Mouse (Mus musculus): Measurements from ENCODE around the gene Etv5.

Gene Etv5

DNA sequence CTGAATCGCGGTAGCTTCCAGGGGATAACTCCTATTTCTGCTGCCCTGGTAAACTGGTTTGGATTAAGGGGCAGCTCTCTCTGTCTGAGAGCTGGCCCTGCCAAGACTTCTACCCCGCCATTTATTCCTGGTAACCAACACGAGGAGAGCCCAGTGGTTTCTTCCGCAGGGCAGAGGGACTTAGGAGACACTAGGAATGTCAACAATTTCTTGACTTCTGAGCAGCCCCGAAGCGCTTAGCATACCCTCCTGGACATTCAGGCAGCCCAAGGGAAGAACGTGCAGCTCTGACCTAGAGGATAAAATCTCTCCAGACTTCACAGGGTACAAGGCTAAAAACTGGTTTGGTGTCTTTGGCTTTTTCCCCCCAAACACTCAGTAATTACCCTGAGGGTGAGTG, 10.1 kb downstream of the Etv5 start:
- DNase-seq (ENCODE audit: low spot score): peak; percentile 70

DNA sequence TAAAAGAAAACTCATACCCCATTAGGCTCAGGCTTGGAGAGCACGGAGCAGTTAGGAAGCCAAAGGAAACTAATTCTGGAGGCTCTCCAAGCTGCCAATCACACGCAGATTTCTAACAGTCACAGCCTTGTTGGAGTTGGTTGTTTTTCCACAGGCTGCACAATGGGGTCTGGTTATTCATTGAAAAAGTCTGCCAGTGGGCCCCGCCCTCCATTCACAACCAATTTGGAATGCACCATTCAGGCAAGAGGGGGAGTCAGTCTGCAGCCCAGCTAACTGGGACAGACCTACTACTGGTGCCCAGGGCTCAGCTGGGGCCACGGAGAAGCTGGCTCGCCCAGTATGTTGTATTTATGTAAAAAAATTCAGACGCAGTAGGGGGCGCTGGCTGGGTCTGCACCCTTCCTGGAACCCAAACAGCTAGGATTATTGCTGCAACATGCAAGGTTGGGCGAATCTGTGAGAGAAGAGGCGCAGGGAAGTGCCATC, 10.6 kb downstream of the Etv5 start:
- peak; percentile 94 for DNase-seq (ENCODE audit: low spot score)

DNA sequence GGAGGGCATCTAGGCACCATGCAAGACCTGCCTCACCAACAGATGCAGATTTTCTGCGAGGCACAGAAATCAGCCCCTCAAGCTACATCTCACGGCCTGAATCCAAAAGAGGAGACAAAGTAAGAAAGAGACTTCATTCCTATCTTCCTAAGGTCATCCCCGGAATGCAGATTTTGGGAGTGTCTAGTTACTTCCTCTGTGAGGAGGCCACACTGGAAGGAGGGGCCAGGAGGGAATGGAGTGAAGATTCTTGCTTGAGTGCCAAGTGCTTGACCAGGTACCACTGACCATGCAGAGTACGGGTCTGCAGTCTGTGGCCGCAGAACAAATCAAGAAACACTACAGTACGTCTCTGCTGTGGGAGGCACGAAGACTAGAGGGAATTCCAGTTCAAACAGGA, 12.7 kb downstream of the Etv5 start:
- no peak for DNase-seq (ENCODE audit: low spot score)

DNA sequence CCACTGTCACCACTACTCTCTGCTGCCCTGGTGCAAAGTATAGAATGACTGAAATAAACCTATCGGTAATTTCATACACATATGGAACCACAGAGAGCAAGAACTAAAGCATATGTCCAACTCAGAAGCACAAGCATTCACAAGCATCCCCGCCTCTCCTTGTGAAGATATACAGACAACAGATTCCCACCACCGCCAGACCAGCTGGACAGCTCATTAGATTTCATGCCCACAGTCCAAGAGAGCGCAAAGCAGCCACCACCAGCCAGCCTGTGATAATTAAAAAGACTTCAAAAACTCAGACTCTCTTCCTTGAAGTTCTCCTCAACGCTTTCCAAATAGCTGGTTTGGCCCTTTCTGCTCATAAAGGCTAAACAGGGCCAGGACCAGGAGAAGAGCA, 17.3 kb downstream of the Etv5 start:
- no peak for DNase-seq (ENCODE audit: low spot score)

DNA sequence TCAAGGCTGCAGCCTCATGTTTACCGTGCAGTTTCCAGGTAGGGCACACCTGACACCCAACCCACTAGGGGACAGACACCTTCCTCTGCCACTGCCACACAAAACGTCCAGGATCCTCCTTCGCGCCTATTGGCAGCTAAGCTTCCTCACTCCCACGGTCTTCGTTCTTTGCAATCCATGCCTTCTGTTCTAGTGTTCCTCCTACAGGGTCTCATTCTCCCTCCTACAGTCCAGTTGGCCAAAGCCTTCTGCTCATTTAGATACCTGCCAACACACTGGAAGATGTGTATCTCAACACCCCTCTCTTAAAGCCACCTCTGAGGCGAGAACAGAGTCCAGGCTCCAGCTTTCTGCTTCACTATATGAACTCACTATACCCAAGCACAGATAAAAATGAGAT, 21.6 kb downstream of the Etv5 start:
- DNase-seq (ENCODE audit: low spot score): no peak

DNA sequence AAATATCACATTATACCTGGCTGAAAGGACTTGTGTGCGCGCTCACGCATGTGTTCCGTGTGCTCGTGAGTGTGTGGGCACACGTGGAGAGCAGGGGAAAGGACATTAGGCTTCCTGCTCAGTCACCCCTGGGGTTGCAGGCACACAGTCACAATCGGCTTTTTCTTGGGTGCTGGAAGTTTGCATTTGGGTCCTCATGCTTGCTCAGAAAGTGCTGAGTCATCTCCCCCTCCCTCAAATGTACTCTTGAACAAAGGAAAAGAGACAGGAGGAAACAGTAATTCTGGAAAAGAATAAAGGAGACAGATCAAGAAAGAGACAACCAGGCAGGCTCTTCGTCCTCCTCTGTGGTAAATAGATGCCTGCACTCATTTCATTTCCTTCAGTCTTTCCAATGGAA, 22.5 kb downstream of the Etv5 start:
- DNase-seq (ENCODE audit: low spot score): no peak

DNA sequence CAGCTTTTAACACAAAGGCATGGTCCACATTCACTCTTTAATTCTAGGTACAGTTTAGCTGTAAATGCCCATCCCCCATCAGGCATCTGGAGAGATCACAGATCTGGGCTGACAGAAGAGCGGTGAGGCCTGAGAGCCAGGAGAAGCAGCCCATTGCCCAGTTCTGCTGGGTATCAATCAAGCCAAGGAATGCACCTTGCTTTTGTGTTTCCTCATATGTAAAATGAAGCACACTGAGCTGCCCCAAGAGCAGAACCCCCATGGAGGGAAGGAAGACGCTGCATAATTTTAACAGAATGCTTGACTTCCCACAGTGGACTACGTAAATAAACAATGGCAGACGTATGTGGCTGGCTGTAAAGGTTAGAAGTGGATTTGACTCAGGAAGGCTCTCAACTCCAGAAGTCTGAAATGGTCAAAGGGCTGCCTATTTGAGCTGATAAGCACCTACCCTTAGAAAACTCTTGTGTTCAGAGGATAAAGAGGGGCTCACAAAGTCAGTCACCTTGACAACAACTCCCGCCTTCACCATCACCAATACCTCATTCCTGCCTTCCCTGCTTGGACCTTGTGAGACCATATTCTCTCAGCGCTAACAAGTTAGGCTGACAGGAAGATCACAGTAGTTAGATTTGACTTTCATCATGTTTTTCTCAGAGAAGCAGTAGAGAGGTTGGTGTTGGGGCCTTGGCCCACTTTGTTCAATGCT, 23.2 kb downstream of the Etv5 start:
- no peak for DNase-seq (ENCODE audit: low spot score)

DNA sequence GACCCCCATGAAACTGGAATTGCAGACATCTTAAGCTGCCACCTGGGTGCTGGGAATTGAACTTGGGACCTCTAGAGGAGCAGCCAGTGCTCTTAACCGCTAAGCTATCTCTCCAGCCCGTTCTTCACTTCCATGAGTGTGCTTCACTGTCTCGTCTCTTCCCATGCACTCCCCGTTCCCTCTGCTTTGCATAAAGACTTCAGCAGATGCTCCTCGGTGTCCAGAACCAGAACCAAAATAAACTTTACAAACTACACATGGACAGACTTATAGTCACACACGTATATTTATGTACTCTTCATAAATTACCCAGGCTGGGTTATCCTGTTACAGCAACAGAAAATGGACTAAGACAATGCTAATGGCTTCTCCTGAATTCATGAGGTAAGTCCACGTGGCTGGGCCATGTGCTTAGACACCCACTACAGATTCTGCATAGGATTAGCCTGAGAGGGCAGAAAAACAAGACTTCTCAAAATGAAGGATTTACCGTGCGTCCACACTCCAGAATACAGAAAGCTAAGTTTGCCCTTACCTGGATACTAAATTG, 25.2 kb downstream of the Etv5 start:
- DNase-seq (ENCODE audit: low spot score): no peak

DNA sequence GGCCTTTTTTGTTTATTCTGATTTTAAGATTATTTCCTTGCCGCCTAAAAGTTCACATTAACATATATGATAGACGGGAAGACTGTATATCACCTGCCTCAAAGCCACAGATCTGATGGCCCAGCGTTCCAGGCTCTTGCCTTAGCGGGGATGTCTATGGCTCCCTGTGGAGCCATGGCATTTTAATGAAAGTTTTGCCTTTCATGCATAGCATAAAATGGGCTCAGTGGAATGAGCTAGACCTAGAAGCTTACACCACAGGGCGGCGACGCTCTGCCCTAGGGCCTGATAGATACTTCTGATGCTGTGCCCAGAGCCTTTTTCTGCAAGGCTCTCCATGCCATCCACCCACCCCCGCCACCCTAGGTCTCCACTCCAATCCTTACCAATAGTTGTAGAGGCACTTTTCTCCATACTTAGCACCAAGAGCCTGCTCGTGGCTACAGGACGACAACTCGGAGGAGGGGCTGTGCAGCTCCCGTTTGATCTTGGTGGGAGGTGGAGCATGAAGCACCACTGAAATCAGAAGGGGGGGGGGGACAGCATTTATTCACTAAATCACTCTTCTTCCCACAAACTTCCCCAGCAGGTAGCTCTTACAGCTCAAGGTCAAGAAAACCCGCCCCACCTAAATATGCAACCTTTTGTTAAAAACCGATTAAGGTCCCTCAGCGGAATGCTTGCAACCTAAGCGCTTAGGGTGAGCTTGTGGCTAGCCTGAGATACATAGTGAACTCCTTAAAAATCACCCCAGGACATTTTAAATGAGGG, 26.9 kb downstream of the Etv5 start:
- DNase-seq (ENCODE audit: low spot score): no peak

DNA sequence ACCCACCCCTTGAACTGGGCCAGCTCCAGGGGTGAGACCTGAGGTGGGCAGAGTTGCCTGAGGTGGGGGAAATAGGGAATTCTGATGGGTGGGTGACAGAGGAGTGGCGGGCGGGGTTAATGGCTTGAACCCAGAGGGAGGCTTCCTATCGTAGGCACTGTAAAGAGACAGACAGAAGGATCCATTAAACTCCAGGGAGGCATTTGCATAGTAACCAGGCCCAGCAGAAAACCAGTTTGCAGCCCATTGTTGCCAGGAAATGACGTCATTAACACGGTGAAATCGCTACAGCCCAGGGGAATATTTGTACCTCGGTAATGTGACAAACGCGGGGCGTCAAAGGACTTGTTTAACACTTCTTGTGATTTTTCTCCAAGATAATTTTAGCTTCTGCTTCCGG, 27.8 kb downstream of the Etv5 start:
- no peak for DNase-seq (ENCODE audit: low spot score)

DNA sequence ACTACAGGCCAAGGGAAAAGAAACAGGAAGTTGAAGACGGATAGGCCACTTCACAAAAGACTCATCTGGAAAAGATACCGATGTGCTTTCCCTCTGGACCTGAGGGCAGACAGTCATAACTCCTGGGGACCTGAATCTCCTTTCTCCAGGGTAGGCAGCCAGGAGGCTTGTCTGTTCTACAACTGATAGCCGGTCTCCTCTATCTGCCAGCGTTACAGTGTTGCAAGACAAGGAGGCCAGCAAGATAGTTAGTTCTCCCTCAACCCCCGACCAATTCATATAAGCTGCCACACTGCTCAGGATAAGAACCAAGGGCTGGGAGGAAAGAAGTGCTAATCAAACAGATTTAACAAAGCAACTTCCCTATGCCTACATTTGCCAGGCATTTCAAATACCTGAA, 29.5 kb downstream of the Etv5 start:
- no peak for DNase-seq (ENCODE audit: low spot score)

DNA sequence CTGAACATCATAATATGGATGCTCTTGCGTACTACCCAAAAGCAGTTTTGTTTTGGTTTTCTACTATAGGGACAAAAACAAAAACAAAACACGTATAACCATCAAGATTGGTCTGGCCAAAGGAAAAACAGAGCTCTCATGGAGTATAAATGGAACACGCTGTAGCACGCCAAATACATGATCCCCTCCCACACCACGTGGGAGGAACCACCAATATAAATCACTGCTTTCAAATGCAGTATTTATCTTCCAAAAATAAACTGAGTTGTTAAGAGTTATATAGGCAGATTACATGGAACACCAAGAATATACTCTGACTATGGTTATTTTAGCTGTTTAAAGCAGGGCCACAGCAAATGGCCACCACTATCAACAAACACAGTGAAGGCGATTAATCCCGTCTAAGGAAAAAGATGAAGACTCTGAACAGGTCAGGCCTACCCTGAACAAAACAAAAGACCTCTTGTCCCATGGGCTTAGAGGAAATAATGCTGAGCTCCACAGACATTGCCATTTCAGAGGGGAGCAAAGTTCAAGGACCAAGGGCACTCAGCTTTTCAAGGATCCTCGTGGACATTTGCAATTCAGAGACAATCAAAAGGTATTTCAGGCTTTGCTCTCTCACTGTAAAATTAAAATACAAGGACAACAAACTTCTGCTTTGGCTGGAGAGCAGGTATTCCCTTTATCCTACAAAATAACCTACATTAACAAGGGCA, 30.7 kb downstream of the Etv5 start:
- no peak for DNase-seq (ENCODE audit: low spot score)

DNA sequence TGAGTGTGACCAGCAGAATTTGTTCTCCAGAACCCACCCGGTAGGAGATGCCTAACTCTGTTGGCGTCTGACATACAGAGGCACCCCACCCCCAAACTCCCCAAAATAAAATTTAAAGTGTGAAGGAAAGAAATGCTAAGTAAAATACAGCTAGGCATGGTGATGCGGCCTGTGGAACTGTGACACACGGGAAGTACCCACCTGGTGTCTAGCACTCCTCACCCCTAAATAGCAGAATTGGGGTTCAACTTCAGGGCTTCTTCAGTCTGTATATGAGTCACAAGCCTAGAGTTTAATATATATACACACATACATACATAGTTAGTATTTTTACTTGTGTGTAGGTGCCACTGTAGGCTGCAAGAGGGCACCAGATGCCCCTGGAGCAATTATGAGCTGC, 32.8 kb downstream of the Etv5 start:
- DNase-seq (ENCODE audit: low spot score): no peak

DNA sequence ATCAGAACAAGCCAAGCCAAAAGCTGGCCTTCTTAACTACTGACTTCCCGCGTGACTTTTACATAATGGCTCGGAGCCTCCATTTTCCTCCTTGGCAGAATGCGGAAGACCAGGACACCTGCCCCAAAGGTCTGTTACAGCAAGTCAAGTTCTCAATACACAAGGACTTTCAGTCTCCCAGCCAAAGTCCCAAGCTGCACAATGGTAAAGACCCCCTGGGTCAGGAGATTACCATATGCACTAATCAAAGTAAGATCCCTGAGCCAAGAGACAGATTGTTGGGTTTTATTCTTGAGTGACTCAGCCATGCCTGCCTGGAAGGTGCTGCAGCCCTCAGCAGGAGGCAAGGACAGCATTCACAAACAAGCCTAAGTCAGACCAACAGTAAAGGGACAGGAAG, 33.5 kb downstream of the Etv5 start:
- no peak for DNase-seq (ENCODE audit: low spot score)

DNA sequence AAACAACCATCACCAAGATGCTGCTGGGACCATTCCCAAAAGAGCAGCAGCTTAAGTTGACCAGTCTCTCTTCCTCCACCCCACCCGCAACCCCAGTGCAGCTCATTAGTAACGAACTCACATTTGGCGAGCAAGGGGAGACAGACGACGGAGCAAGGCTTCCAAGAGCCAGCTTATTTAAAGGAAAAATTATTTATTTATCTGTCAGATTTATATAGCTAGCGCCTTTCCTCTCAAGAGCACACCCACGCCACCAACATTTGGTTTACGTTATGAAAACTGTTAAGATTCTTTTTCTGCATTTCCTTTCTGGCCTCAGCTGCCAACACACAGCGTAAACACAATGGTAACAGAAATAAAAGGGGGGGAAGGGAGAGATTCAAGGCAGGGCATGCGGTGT, 34.0 kb downstream of the Etv5 start:
- DNase-seq (ENCODE audit: low spot score): no peak

DNA sequence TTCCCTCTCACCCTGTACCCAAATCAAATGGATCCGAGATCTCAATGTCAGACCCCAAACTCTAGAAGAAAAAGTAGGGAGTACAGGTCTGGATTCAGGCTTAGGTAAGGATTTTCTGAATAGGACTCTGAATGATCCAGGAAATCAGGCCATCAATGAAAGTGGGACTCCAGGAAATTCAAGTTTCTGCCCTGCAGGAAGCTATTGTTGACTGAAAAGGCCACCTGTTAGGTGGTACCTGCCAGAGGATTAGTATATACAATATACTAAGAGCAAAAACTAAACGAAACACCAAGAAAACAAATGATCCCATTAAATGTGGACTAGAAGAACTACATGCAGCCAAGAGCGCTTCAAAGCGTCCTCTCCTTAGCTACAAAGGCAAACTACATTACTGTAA, 35.8 kb downstream of the Etv5 start:
- DNase-seq (ENCODE audit: low spot score): no peak

DNA sequence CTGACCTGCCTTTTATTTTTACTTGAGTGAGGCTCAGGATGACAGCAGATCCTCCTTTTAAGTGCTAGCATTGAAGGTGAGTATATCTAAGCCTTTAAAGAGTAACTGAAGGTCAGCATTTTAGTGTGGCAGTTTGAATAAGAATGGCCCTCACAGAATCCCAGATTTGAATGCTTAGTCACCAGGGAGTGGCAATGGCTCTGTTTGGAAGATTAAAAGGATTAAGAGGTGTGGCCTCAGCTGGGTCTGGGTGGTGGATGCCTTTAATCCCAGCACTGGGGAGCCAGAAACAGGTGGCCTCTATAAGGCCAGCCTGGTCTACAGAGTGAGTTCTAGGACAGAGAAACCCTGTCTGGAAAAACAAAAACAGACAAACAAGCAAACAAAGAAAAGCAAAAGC, 36.9 kb downstream of the Etv5 start:
- no peak for DNase-seq (ENCODE audit: low spot score)

DNA sequence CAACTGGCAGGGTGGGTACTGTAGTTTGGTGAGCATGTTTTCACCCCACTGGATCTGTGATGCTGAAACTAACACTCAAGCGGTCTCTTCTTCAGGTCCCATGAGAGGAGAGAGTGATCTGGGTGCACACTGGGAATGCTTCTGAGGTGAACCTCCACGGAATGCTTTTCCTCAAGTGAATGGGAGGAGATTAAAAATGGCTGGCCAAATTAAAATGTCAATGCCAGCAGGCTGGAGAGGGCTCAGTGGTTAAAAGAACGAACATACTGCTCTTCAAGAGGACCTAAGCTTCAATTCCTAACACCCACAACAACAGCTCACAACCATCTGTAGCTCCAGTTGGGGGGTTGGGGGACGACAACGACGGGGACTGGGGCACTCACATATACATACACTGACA, 39.3 kb downstream of the Etv5 start:
- no peak for DNase-seq (ENCODE audit: low spot score)

DNA sequence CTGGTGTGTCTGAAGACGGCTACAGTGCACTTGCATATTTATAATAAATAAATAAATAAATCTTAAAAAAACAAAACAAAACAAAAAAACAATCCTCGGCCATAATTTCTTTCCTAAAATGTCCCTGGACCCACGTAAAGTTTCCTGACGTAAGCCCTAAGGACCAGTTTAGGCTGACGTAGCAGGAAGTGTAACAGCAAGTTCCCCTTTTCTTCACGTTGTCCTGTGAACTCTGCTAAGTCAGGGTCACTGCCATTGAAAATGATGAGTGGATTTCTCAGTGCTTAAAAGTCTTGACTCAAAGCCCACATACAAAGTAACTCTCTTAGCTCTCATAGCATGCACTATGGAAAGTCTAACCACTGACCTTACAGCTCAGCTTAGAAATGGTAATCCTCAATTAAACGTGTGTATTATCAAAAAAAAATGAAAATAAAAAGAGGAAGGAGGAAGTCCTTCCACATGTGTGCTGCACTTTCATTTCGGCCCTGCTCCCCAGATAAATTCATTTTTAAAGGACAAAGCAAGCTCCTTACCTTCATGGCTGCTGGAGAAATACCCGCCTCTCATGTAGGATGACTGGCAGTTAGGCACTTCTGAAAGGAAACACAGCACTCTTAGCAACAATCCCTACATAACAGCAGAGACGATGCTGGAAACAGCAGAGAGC, 40.6 kb downstream of the Etv5 start:
- DNase-seq (ENCODE audit: low spot score): no peak

DNA sequence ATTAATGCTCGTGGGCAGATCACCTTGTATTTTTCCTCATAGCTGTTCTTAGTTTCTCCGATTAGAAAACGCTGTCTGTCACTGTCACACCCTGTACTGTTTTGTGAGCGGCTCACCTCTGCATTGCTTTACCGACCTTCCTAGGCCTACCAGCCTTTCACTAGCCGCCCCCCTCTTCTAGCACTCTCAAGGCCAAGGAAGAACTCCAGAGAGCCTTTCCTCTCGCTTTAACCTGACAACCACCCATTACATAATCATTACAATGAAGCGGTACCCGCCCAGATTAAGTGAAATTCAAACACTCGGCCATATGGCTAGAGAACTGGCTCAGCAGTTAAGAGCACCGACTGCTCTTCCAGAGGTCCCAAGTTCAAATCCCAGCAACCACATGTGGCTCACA, 41.2 kb downstream of the Etv5 start:
- DNase-seq (ENCODE audit: low spot score): no peak

DNA sequence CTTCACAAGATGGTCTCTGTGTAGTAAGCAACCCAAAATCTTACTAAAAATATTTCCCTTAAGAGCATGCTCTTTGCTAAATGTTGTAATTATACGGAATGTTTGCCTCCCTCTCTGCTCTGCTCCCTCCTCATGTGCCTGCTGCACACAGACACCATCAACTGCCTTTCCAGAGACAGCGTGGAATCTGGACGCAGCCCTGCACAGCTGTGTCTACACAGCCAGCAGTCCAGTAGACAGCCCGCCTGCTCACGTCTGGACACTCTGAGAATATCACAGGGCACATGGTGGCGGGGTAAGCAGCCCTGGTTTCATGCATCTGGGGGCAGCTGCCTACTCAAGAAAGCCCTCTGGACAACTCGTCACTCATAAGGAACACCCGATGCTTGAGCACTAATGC, 43.1 kb downstream of the Etv5 start:
- DNase-seq (ENCODE audit: low spot score): no peak

All from embryo, embryonic 10 days (tissue).